10 mouse cellular contexts compared by ENCODE assay signal in the genomic region with DNA sequence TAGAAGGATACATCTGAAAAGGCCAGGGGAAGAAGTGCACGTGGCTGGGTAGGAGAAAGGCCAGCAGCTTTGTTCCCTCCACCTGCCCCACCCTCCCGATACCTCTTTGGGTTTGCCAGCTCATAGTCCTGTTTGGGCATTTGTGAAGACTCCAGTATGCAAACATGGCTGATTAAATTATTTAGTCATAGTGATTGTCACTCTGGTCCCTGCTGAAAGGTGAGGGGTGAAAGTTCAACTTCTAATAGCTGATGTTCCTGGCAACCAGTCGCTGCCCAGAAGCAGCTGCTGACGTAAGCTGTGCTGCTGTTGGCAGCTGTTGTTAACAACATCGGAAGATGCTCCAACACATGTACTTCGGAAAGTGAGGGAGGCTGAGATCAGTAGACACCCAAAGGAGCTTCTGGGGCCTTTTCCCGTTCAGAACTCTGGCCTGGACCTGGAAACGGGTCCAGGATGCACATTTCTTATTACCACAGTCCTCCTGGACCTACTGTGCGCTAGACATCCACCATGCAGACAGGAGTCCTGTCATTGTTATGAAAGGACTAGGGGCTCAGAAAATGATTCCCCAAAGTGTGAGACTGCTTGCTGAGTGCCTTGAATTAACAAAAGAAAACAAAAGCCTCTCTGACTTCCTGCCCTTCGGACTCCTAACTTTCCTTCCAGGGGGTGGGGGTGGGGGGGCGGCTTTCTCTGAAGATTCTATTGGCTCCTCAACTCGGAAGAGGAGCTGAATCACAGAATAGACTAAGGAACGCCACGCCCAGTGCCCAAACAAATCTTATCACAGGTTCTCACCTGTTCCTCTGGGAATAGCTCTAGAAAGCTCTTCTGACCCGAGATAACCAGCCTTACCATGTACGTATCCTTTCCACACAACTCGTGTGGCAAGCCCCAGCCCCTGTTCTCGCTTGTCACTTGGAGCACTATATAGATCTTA. TPM values are rescaled to one million over a fixed set of nuclear protein-coding genes. Genes with fewer than 3 reads are reported as not detected.
DNase-seq lines count a peak whose midpoint lies in the region; ATAC-seq and TF ChIP-seq lines count a peak whose summit lies in the region.
"Had no signal": no experiment of that assay in that cellular context is flagged by ENCODE, and none has a peak within 500 bp of the region (broad histone marks: within the 10 kb centered on the region; RNA-seq: fewer than 3 reads in every experiment).

No protein-coding gene starts in this region.

- WGBS in liver, embryonic 11.5 days = 51% methylated on average over 18 of the region's 18 CpGs
- WGBS in liver, embryonic 12.5 days (ENCODE audit: insufficient replicate concordance) = 42% methylated on average over 18 of the region's 18 CpGs
- WGBS in stomach, postnatal 0 days = 47% methylated on average over 18 of the region's 18 CpGs

- DNase-seq in liver (peak; percentile 25), ZHBTc4 (ENCODE audit: low read depth, low spot score) (peak; percentile 90)
- DNase-seq in liver, embryonic 11.5 days (ENCODE audit: low spot score) = no peak
- peak; percentile 73 for DNase-seq in stomach, postnatal 0 days (ENCODE audit: low spot score)
- no peak for DNase-seq in thymus, postnatal 14 days
- DNase-seq in testis, postnatal 10 days (ENCODE audit: low spot score) = no peak
- DNase-seq: adrenal gland, postnatal 10 days; cerebellum, adult 18-20 months had no signal

- no peaks in the 10 kb centered on the region for H3K36me3 ChIP-seq in liver, embryonic 11.5 days (ENCODE audit: control insufficient read depth, insufficient read depth, low read length)
- no peaks in the 10 kb centered on the region for H3K36me3 ChIP-seq in liver, embryonic 12.5 days
- H3K36me3 ChIP-seq in stomach, postnatal 0 days (ENCODE audit: control insufficient read depth, insufficient read depth, low read length) = no peaks in the 10 kb centered on the region

- no peak overlapping the region for H3K4me2 ChIP-seq in liver, embryonic 11.5 days
- H3K4me2 ChIP-seq in liver, embryonic 12.5 days = peak overlapping the region; percentile 6; the same call in 1 of the 2 replicates
- no peak overlapping the region for H3K4me2 ChIP-seq in stomach, postnatal 0 days (replicated peaks; ENCODE audit: low read depth)
- H3K4me2 ChIP-seq: hindbrain, embryonic 13.5 days had no signal

- no peaks in the 10 kb centered on the region for H3K27me3 ChIP-seq in liver, embryonic 11.5 days (replicated peaks; ENCODE audit: control insufficient read depth, insufficient read depth, low read length)
- H3K27me3 ChIP-seq in liver, embryonic 12.5 days (replicated peaks) = peaks cover 6% of the 10 kb centered on the region; the same call in 1 of the 2 replicates
- H3K27me3 ChIP-seq in stomach, postnatal 0 days (ENCODE audit: control insufficient read depth, insufficient read depth, low read length) = no peaks in the 10 kb centered on the region
- H3K27me3 ChIP-seq: hindbrain, embryonic 13.5 days had no signal

- TF ChIP-seq EP300 in stomach, postnatal 0 days (optimal IDR thresholded peaks at IDR 0.05) = no peak

- ATAC-seq in liver, embryonic 11.5 days (replicated peaks; ENCODE audit: low FRiP score) = no peak; the same call in 1 of the 2 replicates
- peak; percentile 62; the same call in 1 of the 2 replicates for ATAC-seq in liver, embryonic 12.5 days
- ATAC-seq in stomach, postnatal 0 days (ENCODE audit: low FRiP score, low TSS enrichment) = peak; percentile 66

- H3K4me3 ChIP-seq in liver, embryonic 11.5 days (ENCODE audit: low read depth, low read length) = no peak overlapping the region
- H3K4me3 ChIP-seq in liver, embryonic 12.5 days = no peak overlapping the region
- no peak overlapping the region for H3K4me3 ChIP-seq in stomach, postnatal 0 days (ENCODE audit: low read depth, low read length)
- H3K4me3 ChIP-seq: hindbrain, embryonic 13.5 days had no signal

- TF ChIP-seq CTCF in stomach, postnatal 0 days (IDR thresholded peaks at IDR 0.05; ENCODE audit: low read depth) = no peak

- no peak overlapping the region for H3K9ac ChIP-seq in liver, embryonic 11.5 days (ENCODE audit: low read depth, low read length)
- H3K9ac ChIP-seq in liver, embryonic 12.5 days = no peak overlapping the region
- no peak overlapping the region for H3K9ac ChIP-seq in stomach, postnatal 0 days (ENCODE audit: low read length)
- H3K9ac ChIP-seq: hindbrain, embryonic 13.5 days had no signal

- no peaks in the 10 kb centered on the region for H3K9me3 ChIP-seq in liver, embryonic 11.5 days (ENCODE audit: control insufficient read depth, low read length)
- H3K9me3 ChIP-seq in liver, embryonic 12.5 days (replicated peaks) = 0 out of 2 replicates have a peak, but pooled peaks cover 5% of the 10 kb centered on the region
- H3K9me3 ChIP-seq in stomach, postnatal 0 days (ENCODE audit: control insufficient read depth, low read length) = no peaks in the 10 kb centered on the region
- H3K9me3 ChIP-seq: hindbrain, embryonic 13.5 days had no signal

- peaks cover 13% of the 10 kb centered on the region for H3K4me1 ChIP-seq in liver, embryonic 11.5 days (replicated peaks; ENCODE audit: control insufficient read depth, insufficient read depth, low read length)
- peaks cover 24% of the 10 kb centered on the region for H3K4me1 ChIP-seq in liver, embryonic 12.5 days
- no peaks in the 10 kb centered on the region; the same call in 1 of the 2 replicates for H3K4me1 ChIP-seq in stomach, postnatal 0 days (replicated peaks; ENCODE audit: control insufficient read depth, insufficient read depth)

- no peak overlapping the region for H3K27ac ChIP-seq in liver, embryonic 11.5 days (ENCODE audit: low read depth, low read length)
- no peak overlapping the region for H3K27ac ChIP-seq in liver, embryonic 12.5 days
- H3K27ac ChIP-seq in stomach, postnatal 0 days (replicated peaks) = peak overlapping the region; percentile 41; the same call in 1 of the 2 replicates
- H3K27ac ChIP-seq: hindbrain, embryonic 13.5 days had no signal

RNA-seq across cellular contexts. Expression of a gene that starts 9.1 kb away (rescaled TPM):
- polyA plus RNA-seq in liver, embryonic 11.5 days (2014; fragmentation: Nextera tagmentation; extraction: Ambion mirVana) = 2.2 and 2.6 TPM in 2 replicates
- polyA plus RNA-seq in liver, embryonic 12.5 days (2016; fragmentation: Nextera tagmentation; extraction: Ambion mirVana) = 0.92 and 1.1 TPM in 2 replicates
- polyA plus RNA-seq in stomach, postnatal 0 days (2015; fragmentation: Nextera tagmentation; extraction: Ambion mirVana) = 2.0 TPM in 2 replicates

RNA-seq across cellular contexts. Expression of a gene that starts 9.4 kb away (rescaled TPM):
- polyA plus RNA-seq in liver, embryonic 11.5 days (2014; fragmentation: Nextera tagmentation; extraction: Ambion mirVana) = 0.86 and 0.92 TPM in 2 replicates
- 0.41 and 0.49 TPM in 2 replicates for polyA plus RNA-seq in liver, embryonic 12.5 days (2016; fragmentation: Nextera tagmentation; extraction: Ambion mirVana)
- polyA plus RNA-seq in stomach, postnatal 0 days (2015; fragmentation: Nextera tagmentation; extraction: Ambion mirVana) = 0.53 and 0.62 TPM in 2 replicates

RNA-seq across cellular contexts. Expression of a gene that starts 30.2 kb away (rescaled TPM):
- polyA plus RNA-seq in liver, embryonic 11.5 days (2014; fragmentation: Nextera tagmentation; extraction: Ambion mirVana) = 66.4 and 74.2 TPM in 2 replicates
- 48.7 and 50.5 TPM in 2 replicates for polyA plus RNA-seq in liver, embryonic 12.5 days (2016; fragmentation: Nextera tagmentation; extraction: Ambion mirVana)
- 14.6 and 15.3 TPM in 2 replicates for polyA plus RNA-seq in stomach, postnatal 0 days (2015; fragmentation: Nextera tagmentation; extraction: Ambion mirVana)

RNA-seq across cellular contexts. Expression of a gene that starts 58.6 kb away (rescaled TPM):
- polyA plus RNA-seq in liver, embryonic 11.5 days (2014; fragmentation: Nextera tagmentation; extraction: Ambion mirVana) = 355 and 359 TPM in 2 replicates
- polyA plus RNA-seq in liver, embryonic 12.5 days (2016; fragmentation: Nextera tagmentation; extraction: Ambion mirVana) = 249 and 261 TPM in 2 replicates
- 415 and 439 TPM in 2 replicates for polyA plus RNA-seq in stomach, postnatal 0 days (2015; fragmentation: Nextera tagmentation; extraction: Ambion mirVana)

Comparison
In these comparisons a context has a peak if more than half of its experiments do, and no peak if none do; other contexts are left out.
1. DNase-seq: peak in liver (single experiment), ZHBTc4 (single experiment) and stomach, postnatal 0 days (single experiment); none in liver, embryonic 11.5 days (single experiment), thymus, postnatal 14 days (single experiment) and testis, postnatal 10 days (single experiment).